Mouse (Mus musculus) megakaryocyte, embryonic 14.5 days (primary cell): ENCODE results near the gene Atp2b4.

Experiments
- FLI1 ChIP-seq: IDR thresholded peaks from 2 replicates; pipeline ENCODE4 v1.6.1; 2012; ENCODE audit warnings: low read length, inconsistent platforms, mixed read lengths
- GATA1 ChIP-seq: IDR thresholded peaks from 3 replicates; pipeline ENCODE4 v1.6.1; 2012; ENCODE audit warnings: mixed read lengths, low read length, inconsistent platforms, borderline replicate concordance

GRCm38 (mm10) chr1:133685749-133686519 is 114.9 kb downstream of the Atp2b4 start:
- TF ChIP-seq GATA1: no peak
- TF ChIP-seq FLI1: no peak
